Mouse (Mus musculus): ENCODE results near the gene Celsr3.

The Celsr3 gene

DNA sequence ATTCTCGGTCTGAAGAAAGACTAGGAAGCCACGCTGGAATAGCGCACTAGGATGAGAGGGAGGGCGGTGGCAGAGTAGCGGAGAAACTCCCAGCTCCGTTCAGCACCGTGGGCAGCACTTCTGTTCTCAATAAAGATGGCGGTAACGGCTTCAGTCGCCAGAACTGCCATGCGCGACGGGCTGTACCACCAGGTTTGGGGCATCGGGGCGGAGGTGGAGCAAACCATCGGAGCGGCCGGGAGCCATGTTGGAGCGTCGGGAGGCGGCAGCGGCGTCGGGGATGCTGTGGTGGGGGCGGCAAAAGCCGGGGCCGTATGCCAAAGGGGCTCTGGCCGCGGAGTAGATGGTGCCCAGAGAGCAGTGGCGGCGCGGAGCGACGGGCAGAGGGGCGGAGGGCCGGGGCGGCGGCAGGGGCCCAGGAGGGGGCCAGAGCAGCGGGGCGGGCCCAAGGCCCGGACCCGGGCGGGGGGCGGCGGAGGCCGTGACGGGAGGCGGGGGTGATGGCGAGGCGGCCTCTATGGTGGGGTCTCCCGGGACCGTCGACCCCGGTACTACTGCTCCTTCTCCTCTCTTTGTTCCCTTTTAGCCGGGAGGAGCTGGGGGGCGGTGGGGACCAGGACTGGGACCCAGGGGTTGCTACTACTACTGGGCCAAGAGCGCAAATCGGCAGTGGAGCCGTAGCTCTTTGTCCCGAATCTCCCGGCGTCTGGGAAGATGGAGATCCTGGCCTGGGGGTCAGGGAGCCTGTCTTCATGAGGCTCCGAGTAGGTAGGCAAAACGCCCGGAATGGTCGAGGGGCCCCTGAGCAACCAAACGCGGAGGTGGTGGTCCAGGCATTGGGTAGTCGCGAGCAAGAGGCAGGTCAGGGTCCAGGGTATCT lies at the start of gene Celsr3:
Gene Celsr3, plus strand, starts transcription at position 501 of the 880 bp plus-strand sequence.
- DNase-seq (ENCODE audit: low spot score in 2 of 2) = peak; percentile 90 to 97

DNA sequence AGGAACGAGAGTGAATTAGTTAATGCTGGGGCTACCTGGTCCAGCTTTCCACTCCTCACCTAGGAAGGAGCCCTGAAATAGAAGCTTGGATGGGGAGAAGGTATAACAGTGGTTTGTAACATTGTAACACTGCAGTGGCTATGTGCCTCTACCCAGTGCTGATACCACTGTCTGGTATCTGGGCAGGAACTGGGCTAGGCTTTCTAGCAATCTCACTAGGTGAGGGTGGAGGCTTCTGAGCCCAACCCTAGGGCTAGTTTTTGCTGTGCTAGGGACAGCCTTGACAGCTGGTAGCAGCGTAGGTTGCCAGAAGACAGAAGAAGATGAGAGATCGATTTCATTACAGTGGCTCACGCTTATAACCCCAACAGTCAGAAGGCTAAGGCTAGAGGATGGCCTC lies 49.5 kb upstream of the Celsr3 start:
- DNase-seq (ENCODE audit: low spot score in 2 of 2) = no peak

GRCm38 (mm10) chr9:108777276-108777675 lies 48.8 kb upstream of the Celsr3 start:
- DNase-seq (ENCODE audit: low spot score in 2 of 2) = no peak

- DNase-seq (ENCODE audit: low spot score in 2 of 2) = no peak
Measured at GRCm38 (mm10) chr9:108780959-108781358, 45.2 kb upstream of the Celsr3 start.

GRCm38 (mm10) chr9:108781891-108782290 lies 44.2 kb upstream of the Celsr3 start:
- DNase-seq (ENCODE audit: low spot score in 2 of 2) = no peak

- DNase-seq (ENCODE audit: low spot score in 2 of 2) = no peak
Measured at GRCm38 (mm10) chr9:108782836-108783547, 43.1 kb upstream of the Celsr3 start.

- DNase-seq (ENCODE audit: low spot score in 2 of 2) = peak; percentile 95 to 96
Measured at GRCm38 (mm10) chr9:108783548-108784463, 42.3 kb upstream of the Celsr3 start, which contains the start of gene Ip6k2. TSS of gene Ip6k2 (plus strand) at chr9:108783796.

- DNase-seq (ENCODE audit: low spot score in 2 of 2) = no peak
Measured at GRCm38 (mm10) chr9:108785416-108785815, 40.7 kb upstream of the Celsr3 start.

GRCm38 (mm10) chr9:108786494-108786893 lies 39.6 kb upstream of the Celsr3 start:
- no peak for DNase-seq (ENCODE audit: low spot score in 2 of 2)

DNA sequence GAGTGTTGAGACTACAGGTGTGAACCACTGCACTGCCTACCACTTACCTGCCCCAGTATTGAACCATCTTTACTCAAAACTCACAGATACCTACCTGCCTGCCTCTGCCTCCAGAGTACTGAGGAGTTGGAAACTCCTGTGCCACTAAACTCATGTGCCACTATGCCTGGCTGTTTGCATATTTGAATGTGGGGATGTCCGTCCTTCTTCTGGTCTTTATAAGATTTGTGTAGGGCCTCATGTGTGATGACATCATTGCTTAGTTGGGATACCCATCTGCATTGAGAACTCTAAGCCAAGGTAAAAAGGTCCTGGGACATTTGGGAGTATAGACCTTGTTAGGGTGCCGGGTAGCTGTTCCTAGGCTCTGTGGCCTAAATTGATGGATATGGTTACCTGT lies 39.0 kb upstream of the Celsr3 start:
- no peak for DNase-seq (ENCODE audit: low spot score in 2 of 2)

DNA sequence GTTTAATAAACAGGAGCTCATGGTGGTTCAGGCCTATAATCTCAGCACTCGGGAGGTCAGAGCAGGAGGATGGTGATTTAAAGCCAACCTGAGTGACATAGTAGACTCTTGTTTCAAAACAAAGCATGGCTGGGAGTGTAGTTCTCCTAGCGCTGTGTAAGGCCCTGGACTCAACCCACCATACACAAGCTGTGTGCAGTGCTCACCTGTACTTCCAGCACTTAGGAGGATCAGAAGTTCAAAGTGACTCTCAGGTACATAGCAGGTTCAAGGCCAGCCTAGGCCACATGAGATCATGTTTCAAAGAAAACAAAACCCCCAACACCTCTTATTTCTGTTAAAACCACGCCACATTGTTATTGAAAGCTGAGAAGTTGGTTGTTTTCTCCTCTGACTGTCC lies 37.4 kb upstream of the Celsr3 start:
- no peak for DNase-seq (ENCODE audit: low spot score in 2 of 2)

DNA sequence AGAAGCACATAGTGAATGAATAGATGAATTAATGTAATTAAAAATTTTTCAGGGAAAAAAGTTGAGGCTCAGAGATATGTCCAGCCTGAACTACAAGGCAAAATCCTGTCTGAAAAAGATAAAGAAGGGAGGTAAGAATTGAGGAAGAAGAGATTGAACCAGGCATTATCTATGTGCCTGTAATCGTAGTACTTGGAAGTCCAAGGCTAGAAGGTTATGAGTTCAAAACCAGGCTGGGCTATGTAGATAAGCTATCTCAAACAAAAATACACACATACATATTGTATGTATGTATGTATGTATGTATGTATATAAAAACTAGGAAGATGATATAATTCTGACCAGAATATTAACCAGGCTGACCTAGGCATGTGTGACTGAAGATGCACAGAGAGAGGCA lies 33.8 kb upstream of the Celsr3 start:
- DNase-seq (ENCODE audit: low spot score in 2 of 2) = no peak

- no peak for DNase-seq (ENCODE audit: low spot score in 2 of 2)
Measured at GRCm38 (mm10) chr9:108792730-108793129, 33.4 kb upstream of the Celsr3 start.

GRCm38 (mm10) chr9:108795281-108795680 lies 30.8 kb upstream of the Celsr3 start:
- DNase-seq (ENCODE audit: low spot score in 2 of 2) = no peak

GRCm38 (mm10) chr9:108795762-108796161 lies 30.4 kb upstream of the Celsr3 start:
- no peak for DNase-seq (ENCODE audit: low spot score in 2 of 2)

DNA sequence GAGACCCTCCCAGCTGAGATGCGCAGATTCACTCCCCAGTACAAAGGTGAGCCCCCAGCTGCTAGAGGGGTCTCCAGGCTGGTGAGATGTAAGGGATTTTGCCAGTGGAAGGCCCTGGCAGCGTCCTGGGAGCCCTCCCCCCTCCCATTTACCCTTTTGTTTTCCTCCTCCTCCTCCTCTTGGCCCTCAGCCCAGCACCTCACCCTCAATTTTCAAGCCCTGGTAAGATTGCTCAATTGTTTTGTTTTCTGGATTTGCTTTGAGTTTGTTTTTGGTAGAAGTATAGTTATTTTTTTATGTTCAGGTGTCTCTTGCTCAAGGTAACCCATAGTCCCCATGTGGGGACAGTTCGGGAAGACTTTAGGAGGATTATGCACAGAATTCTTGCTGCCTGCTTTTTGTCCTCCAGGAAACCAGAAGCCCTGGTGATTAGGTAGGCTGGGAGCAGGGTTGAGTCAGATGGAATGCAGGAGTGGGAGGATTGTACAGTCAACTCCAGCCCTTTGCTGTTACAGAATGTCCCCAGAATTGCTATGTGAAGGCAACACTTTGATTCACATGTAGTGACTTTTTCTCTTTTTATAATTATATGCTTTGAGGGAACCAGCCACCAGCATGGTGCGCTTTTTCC lies 29.7 kb upstream of the Celsr3 start:
- peak in 1 of 2 experiments; percentile 41 for DNase-seq (ENCODE audit: low spot score in 2 of 2)

GRCm38 (mm10) chr9:108797477-108797876 lies 28.6 kb upstream of the Celsr3 start:
- no peak for DNase-seq (ENCODE audit: low spot score in 2 of 2)

DNA sequence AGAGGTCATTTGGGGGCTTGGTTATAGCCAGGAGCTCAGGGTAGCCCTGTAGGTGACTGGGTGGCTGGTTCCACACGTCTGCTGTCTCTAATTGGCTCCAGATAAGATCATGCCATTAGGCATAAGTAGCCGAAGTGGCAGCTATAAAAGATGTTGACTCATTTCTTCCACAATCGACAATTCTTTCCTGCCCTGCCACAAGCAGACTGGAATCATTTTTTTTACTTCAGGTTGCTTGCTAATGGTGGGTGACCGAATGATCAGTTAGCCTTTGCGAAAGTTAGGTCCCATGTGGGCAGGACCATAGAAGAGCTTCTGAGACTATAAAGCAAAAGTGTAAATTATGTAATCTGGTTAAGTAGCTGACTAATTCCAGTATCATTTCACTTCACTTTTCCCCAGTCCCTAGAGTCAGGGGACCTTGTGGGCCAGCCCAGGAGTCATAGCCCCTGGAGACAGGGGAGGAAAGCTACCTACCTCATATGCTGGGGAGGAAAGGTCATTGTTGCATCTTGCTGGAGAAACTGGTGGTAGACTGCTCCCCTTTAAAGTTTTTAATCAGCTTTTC lies 27.5 kb upstream of the Celsr3 start:
- DNase-seq (ENCODE audit: low spot score in 2 of 2) = no peak

GRCm38 (mm10) chr9:108799564-108799963 lies 26.6 kb upstream of the Celsr3 start:
- DNase-seq (ENCODE audit: low spot score in 2 of 2) = no peak

- DNase-seq (ENCODE audit: low spot score in 2 of 2) = no peak
Measured at GRCm38 (mm10) chr9:108805768-108806167, 20.4 kb upstream of the Celsr3 start.

DNA sequence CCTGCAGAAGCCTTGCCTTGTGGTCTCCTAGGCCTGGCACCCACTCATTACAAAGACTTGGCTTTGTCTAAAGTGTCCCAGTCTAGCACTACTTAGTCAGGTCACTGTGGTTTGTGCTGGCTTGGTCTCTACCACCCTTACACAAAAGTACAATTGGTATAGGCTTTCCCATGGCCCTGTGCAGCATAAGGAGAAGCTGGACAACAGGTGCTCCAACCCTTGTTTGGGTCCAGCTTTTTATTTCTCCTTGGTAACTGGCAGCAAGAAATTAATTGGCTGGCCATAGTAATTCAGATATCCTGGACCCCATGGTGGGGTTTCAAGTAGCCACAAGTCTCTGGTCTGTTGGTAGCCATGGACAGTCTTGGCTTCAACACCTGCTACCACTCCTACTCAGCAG lies 19.7 kb upstream of the Celsr3 start:
- no peak for DNase-seq (ENCODE audit: low spot score in 2 of 2)
